Mouse (Mus musculus) thymus, postnatal 14 days (tissue): ENCODE measurements around the gene Tns3.
A peak's percentile ranks its signal among the peaks of the same experiment; 100 is the strongest.

Experiments
- DNase-seq: peaks from one replicate; pipeline ENCODE4 v3.0.0; 2021

The Tns3 gene

DNA sequence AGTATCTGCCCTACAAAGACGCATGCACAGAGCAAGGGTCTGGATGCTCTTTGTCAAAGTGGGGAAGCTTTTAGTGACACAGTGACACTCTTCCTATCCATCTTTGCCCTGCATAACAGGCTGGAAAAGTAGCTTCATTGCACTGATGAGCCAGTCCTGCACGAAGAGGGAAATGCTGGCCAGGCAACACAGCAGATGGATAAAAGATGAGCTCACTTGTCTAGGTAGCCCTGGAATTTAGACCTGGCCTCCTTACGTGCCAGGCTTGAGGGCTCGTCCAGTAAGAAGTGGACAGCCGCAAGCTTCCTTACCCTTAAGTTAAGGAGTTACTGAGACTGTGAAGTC, 239.1 kb downstream of the Tns3 start:
- DNase-seq: no peak

DNA sequence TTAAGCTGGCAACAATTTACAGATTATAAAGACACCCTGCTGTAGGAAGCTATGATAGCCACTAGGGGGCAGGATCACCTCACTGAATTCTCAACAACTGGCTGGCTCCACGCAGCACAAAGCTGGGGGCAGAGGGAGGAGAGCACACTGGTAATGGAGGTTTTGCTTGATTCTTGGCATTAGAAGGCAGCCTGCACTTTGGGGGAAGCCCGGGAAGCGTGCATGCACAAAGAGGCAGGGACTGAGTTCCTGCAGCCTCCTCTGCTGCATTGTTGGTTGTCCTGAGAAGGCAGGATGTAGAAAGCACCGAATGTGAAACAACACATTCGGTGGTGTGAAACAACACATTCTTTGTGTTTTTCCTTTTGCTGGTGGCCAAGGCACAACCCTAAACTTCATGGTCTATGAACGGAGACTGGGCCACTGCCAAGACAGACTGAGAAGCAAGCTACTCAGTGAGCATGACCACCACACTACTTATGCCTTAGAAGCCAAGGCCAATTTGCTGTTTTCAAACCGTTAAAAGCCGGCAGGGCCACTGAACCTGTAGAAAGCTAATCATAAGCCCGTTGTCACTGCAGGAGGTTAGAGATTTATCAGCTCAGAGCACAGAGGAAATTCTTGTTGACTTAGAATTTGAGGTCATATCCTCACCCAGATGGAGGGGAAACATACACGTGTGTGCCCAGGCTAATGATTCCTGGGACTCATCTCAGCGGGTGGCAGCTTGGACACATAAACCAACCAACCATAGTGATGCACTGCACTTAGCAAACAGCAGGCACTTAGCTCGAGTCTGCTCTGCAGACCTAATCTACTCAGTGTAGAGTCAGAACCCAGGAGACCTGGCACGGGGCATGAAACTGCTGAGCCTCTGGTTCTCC, 239.8 kb downstream of the Tns3 start:
- DNase-seq: peak; percentile 54

DNA sequence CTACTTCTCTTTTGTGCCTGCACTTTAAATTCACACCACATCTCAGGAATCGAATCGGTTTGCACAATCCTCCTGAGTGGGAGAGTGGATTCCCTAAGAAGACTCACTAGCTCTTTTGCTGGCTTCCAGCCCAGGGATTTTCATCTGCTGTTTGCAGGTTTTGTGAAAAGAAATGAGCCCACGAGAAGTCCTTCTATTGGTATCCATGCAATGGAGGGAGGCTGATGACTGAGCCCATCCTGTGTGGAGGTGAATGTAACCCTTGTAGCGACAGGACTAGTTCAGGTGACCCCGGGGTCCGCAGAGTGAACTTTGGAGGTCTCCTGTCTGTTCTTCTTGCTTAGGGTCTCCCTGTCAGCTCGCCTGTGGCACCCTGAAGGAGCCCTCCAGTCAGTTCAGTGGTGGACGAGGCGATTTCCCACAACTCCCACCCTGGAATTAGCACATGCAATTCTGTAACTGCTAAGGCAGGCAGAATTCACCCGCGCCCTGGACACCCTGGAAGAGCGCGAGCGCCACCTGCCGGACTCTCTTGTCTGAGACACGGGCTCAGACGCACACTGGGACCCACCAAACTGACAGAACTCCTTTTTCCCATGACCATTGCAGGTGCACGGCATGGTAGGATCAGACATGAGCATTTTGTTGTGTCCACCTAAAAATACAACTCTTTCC, 259.0 kb downstream of the Tns3 start:
- DNase-seq: peak; percentile 44

- no peak for DNase-seq
Measured at GRCm38 (mm10) chr11:8401328-8401727, 263.0 kb downstream of the Tns3 start.

- DNase-seq: no peak
Measured at GRCm38 (mm10) chr11:8396329-8396728, 268.0 kb downstream of the Tns3 start.

- DNase-seq: no peak
Measured at GRCm38 (mm10) chr11:8391564-8391963, 272.8 kb downstream of the Tns3 start.

DNA sequence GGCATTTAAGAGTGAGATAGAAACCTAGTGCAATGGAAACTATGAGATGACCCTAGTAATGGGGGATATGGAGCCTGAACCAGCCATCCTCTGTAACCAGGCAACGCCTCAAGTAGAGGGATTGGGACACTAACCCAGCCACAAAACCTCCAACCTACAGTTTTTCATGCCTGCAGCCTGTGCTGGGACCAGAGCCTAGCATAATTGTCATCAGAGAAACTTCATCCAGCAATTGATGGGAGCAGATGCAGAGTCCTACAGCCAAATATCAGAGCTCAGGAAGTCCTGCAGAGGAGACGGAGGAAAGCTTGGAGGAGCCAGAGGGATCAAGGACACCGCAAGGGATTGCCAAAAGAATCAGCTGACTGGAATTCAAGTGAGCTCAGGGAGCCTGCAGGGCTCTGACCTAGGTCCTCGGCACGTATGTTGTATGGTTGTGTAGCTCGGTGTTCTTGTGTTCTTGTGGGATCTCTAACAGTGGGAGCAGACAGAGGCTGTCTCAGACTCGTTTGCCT, 278.4 kb downstream of the Tns3 start:
- DNase-seq: no peak
